Mouse (Mus musculus) adrenal gland, postnatal 36 days (tissue): ENCODE results near the gene Cacna1c. TPM values are rescaled to one million over a fixed set of nuclear protein-coding genes. Genes with fewer than 3 reads are reported as not detected.

Experiments
- DNase-seq, 2 experiments: peaks; one replicate each; pipeline ENCODE4 v3.0.0; 2021; ENCODE audit warnings: mixed read lengths in 1 of 2
- total RNA-seq, 2 experiments: library from RNA; stranded (reverse); gene quantifications; 2 replicates each; pipeline ENCODE4 v1.2.3; 2021

Cacna1c gene
- total RNA-seq, 2 experiments from 2014 or later, result 85.2 to 128 TPM

GRCm38 (mm10) chr6:118802286-118802685, 393.9 kb downstream of the Cacna1c start:
- DNase-seq, result no peak

- DNase-seq, result no peak
These were observed 399.8 kb downstream of the Cacna1c start for GRCm38 (mm10) chr6:118796393-118796792.

DNA sequence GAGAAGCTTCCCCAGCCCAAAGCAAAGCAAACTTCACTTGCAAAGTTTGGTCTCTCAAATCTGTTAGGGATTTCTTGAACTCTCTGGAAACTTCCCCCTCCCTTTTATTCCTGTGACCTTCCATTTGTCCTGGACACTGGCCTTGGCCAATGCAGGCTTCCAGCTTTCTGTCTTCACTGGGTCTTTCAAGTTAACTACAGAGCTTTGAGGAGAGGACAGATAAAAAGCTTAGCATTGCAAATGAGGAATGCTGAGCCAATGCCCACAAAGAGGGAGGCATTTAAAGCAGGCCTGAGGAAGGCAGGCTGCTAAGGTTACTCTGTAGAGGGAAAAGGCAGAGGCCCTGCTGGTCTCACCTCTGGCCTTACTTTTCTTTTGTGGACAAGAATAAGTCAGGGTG, 400.5 kb downstream of the Cacna1c start:
- peak; percentile 26 to 34 for DNase-seq

DNA sequence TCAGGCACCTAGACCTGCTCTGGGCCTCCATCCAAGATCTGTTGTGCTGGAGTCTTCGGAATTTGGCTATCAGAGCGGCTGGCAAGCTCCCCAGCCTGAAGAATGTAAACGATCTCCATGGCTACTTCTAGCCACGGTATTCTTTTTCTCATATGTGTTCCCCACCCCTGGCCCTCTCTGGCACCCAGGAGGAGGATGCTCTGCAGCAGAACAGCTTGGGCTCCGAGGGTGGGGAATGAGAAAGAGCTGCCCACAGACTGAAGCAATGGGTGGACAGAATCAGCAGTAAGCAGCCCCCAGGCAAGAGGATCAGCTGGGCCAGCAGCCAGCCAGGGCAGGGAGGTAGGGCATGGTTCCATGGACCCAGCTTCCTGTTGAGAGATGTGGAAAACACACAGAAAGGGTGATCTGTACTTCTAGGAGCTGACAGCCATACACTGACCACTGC, 404.3 kb downstream of the Cacna1c start:
- peak; percentile 41 to 54 for DNase-seq

DNA sequence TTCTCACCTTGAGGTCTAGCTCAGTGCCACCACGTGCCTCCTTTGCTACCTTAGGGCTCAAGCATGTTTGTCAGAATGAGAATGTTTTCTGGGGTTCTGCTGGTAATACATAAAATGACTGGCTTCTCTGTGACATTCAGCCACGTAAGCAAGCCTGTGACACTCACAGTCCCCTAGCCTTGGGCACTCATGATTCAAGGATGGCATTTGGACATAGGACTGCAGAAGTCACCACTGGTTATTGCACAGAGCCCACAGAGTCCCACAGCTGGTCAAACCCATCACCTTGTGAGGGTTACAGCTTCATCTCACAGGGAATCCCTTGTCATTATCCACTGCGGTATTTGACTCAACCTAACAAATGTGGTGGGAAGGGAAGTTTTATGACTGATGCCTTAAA, 408.3 kb downstream of the Cacna1c start:
- DNase-seq, result peak in 1 of 2 experiments; percentile 46

DNA sequence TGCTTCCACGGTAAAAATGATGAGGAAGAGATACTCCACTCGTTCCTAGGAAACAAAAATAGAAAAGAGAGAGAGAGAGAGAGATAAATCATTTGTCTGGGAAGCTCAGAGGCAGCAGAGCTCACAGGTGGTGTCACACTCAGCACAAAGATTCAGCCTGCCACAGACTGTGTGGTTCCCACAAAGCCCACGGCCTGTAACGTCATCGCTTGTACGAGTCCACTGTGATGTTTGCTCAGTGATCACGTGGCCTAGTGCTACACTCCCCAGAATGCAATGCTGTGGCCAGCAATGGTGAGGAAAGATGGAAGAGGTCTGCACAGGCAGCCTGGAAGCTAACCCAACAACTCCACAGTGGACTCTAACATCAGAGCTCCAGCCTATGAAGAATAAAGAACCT, 415.9 kb downstream of the Cacna1c start:
- DNase-seq, result no peak

DNA sequence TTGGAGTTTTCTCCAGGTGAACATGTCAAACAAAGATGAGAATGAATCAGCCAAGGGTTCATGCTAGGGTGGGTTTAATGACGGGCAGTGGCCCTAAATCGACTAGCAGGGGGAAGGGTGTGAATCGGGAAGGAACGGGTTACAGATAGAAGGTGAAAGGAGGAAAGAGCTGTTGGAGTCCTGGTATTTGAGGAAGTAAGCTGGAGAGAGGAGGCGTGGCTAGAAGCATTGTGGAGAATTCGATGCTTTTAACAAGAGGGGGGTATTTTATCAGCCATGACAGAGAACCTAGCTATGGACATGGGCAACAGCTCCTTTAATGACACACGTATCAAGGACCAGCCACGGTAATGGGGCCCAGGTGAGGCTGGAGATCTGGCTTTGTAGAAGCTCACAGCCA, 417.0 kb downstream of the Cacna1c start:
- no peak for DNase-seq

GRCm38 (mm10) chr6:118777457-118777856, 418.8 kb downstream of the Cacna1c start:
- no peak for DNase-seq

- DNase-seq, result no peak
These were observed 419.8 kb downstream of the Cacna1c start for GRCm38 (mm10) chr6:118776459-118776858.

DNA sequence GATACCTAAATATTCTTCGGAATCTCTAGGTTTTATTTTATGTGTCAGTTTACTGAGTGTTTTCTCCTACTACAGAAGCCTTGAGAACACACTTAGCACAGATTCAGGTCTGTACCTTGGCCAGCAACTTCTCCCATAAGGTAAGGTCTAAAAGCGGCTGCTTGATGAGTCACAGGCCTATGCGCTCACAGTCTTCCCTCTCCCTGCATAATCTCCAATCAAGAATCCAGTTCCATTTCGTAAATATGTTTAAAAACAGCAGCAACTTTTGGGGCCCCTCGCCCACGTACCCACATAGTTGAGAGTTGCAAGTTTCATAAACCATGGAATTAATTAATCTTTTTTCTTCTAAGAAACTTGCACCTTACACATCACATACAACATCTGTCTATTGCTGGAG, 423.6 kb downstream of the Cacna1c start:
- DNase-seq, result no peak

- no peak for DNase-seq
These were observed 425.1 kb downstream of the Cacna1c start for GRCm38 (mm10) chr6:118771121-118771520.

GRCm38 (mm10) chr6:118770396-118770795, 425.8 kb downstream of the Cacna1c start:
- no peak for DNase-seq

- no peak for DNase-seq
These were observed 426.4 kb downstream of the Cacna1c start for GRCm38 (mm10) chr6:118769792-118770191.

GRCm38 (mm10) chr6:118767698-118768097, 428.5 kb downstream of the Cacna1c start:
- DNase-seq, result no peak

DNA sequence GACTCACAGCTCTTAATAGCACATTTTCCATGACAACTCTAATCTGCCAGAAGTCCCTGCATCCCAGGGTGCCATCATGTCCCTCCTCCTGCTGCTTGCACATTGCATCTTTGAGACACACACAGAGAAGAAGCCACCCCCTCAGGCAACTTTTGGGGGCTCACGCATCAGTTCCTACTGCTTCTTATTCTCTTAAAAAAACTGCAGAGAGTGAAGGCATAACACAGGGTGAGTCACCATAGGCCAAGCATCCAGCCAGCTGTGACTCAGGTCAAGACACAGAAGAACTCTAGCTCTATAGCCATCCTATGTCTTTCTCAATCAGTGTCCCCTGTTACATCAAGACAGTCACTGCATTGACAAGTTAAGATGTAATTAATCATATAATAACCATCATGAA, 431.0 kb downstream of the Cacna1c start:
- DNase-seq, result peak in 1 of 2 experiments; percentile 37

GRCm38 (mm10) chr6:118759015-118759414, 437.2 kb downstream of the Cacna1c start:
- no peak for DNase-seq

DNA sequence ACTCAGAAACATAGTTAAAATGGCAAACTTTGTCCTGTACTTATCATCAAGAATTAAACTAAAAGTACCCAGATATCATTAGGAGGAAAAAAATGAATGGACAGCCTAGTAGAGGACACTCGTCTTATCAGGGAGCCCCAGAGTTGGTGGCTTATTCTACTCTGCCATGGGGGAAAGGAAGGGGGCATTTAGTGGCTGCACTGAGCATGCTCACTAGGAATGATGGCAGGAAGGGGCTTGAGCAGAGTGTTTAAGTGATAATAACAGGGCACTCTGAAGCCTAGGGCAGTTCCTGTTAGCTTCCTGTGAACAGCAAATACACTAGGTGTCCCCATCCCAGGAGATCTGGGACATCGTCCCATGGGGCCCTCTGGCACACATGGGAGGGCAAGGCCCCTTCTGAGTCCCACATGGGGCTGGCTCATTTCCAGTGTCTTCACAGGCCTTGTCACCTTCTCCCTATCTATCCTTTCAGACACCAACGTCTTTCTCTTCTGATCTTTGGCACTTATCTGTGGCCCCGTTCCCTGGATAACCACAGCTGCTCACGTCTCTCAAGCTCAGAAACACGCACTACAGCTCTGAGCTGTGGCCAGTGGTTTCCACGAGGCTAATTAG, 437.8 kb downstream of the Cacna1c start:
- DNase-seq, result no peak

- no peak for DNase-seq
These were observed 438.5 kb downstream of the Cacna1c start for GRCm38 (mm10) chr6:118757533-118758289.

GRCm38 (mm10) chr6:118756511-118756910, 439.7 kb downstream of the Cacna1c start:
- no peak for DNase-seq

DNA sequence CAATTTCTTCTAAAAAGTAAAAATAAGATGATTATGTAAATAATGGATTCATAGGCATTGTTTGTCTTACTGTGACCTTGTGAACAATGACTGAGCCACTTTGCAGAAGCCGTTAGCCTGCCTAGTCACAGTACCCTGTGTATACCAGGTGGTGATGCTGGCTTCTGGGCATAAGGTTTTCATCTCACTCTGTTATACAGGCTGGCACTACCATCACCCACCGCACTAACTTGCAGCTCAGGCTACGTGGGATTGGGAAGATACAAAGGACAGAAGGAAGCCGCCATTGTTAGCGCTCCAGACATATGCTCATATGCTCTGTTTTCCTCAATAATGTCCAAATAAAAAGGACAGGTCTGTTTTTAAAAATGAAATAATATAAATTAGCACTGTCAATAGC, 440.4 kb downstream of the Cacna1c start:
- no peak for DNase-seq

- DNase-seq, result no peak
These were observed 441.8 kb downstream of the Cacna1c start for GRCm38 (mm10) chr6:118754439-118754838.

GRCm38 (mm10) chr6:118753787-118754186, 442.4 kb downstream of the Cacna1c start:
- no peak for DNase-seq

DNA sequence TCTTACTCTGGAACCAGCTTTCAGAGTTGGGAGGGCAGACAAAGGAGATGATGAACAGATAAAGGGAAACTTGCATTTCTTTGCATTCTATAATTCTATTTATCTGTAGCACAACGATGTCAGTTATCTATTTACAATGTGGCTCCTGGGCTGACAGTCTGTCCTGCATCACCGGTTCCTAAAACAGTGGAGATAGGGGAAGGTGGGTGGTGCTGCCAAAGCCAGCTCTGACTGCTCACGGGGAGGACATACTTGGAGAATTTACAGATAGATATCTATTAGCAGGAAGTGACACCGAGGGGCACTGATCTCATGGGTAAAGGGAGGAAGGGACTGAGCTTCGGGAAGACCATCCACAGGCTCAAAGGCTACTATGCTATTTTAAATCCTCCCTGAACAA, 443.2 kb downstream of the Cacna1c start:
- DNase-seq, result no peak

GRCm38 (mm10) chr6:118749285-118749684, 446.9 kb downstream of the Cacna1c start:
- no peak for DNase-seq
